Mouse (Mus musculus): ENCODE results near the gene Vmn2r83.

Gene Vmn2r83

GRCm38 (mm10) chr10:79537781-79538180, 69.2 kb downstream of the Vmn2r83 start:
- DNase-seq (ENCODE audit: inconsistent ontology term) = no peak

- DNase-seq (ENCODE audit: inconsistent ontology term) = no peak
Observed at GRCm38 (mm10) chr10:79538323-79538722, 69.8 kb downstream of the Vmn2r83 start.

GRCm38 (mm10) chr10:79538873-79539272, 70.3 kb downstream of the Vmn2r83 start:
- DNase-seq (ENCODE audit: inconsistent ontology term) = no peak

- DNase-seq (ENCODE audit: inconsistent ontology term) = no peak
Observed at GRCm38 (mm10) chr10:79539701-79540495, 71.4 kb downstream of the Vmn2r83 start.

DNA sequence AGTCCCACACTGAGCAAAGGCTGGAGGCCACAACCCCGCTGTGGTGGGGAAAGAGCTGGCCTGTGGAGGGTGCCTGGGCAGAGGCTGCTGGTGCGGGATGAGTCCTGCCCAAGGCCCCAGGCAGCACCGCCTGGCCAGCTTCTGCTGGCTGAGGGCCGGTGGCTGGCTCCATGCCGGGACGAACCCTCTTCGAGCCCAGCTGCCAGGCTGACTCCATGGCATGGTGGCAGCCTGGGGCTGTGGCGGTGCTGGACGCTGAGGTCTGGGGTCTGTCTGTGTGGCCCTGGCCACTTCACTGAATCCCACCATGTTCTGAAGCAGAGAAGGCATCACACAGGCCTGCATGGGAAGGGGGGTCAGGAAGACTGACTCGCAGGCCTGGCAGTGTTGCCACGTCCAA, 72.2 kb downstream of the Vmn2r83 start:
- DNase-seq (ENCODE audit: inconsistent ontology term) = no peak

- DNase-seq (ENCODE audit: inconsistent ontology term) = no peak
Observed at GRCm38 (mm10) chr10:79541522-79541921, 73.0 kb downstream of the Vmn2r83 start.

- no peak for DNase-seq (ENCODE audit: inconsistent ontology term)
Observed at GRCm38 (mm10) chr10:79542171-79542570, 73.6 kb downstream of the Vmn2r83 start.

Measured in Muller cell, postnatal 12 days (primary cell).